Mouse (Mus musculus): ENCODE results near the gene Bcar3. TPM values are rescaled to one million over a fixed set of nuclear protein-coding genes. Genes with fewer than 3 reads are reported as not detected.

The Bcar3 gene
- polyA plus RNA-seq, 1 experiment from 2014 or later: 16.2 TPM

DNA sequence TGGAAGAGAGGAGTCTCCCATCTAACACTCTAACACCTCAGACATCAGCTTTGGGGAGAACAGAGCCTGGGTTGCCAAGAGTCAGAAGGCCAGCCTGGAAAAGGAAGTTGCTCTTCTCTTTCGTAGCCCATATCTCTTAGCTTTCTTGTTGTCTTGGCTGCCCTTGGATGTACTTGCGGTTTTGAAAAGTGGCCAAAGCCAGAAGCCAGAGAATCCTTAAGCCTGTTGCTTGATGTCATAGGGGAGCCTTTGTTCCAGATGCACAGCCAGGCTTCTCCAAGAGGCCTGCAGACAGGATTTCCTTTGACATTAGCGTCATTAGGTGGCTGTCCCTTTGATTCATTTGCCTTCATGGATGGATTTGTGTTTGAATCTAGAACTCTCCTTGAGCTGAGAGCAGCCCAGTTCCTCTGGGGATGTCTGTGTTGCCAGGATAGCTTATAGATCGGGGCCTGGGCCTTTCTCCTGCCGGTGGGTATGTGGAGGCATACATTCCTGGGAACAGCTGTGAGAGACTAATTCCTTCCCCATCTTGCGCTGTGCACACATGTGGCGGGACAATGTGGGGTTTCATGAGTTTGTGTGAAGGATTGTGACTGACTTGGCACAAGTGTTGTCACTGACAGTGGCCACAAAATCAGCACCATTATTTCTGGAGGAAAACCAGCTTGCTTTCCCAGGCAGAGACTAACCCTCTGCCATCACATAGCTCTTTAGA is 137.0 kb downstream of the Bcar3 start:
- H3K9ac ChIP-seq: no peak overlapping the region
- H3K4me1 ChIP-seq: peaks cover 33% of the 10 kb centered on the region
- peak; percentile 36; the same call in 1 of the 2 replicates for ATAC-seq (ENCODE audit: borderline replicate concordance, extremely low read depth, low FRiP score, low TSS enrichment)
- no peaks in the 10 kb centered on the region for H3K9me3 ChIP-seq
- H3K27me3 ChIP-seq: no peaks in the 10 kb centered on the region
- H3K4me2 ChIP-seq: no peak overlapping the region
- H3K27ac ChIP-seq: peak overlapping the region; percentile 50
- H3K36me3 ChIP-seq: no peaks in the 10 kb centered on the region; the same call in 1 of the 2 replicates
- WGBS: 55% methylated on average over 7 of the region's 7 CpGs
- H3K4me3 ChIP-seq: no peak overlapping the region

DNA sequence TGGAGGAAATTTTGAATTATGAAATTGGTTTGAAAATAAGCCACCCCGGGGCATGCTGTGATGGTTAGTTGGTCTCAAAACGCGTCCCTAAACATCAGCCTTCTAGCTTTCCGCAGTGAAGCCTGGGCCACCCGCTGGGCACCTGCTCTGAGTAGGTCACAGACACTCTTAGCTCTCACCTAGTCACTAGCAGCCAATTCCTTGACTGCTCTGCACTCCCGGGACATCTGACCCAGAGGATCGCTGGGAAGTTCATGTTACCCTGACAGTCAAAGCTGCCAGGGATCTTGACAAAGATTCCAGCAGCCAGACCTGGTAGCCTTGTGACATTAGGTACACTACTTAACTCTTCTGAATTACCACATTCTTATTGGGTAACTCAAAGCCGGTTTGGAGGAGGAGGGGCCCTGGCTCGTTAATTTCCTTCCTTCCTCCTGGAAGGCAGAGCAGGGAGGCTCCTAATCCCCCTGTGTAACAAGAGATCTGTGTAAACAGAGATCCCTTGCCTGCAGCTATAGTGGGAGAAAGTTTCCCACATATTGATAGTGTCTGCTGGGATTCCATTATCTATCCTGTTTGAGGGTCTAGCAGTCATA is 139.0 kb downstream of the Bcar3 start:
- 29% methylated on average over 9 of the region's 9 CpGs for WGBS
- H3K27me3 ChIP-seq: no peaks in the 10 kb centered on the region
- no peak overlapping the region for H3K4me3 ChIP-seq
- no peak overlapping the region for H3K4me2 ChIP-seq
- no peak overlapping the region for H3K27ac ChIP-seq
- no peak for ATAC-seq (ENCODE audit: borderline replicate concordance, extremely low read depth, low FRiP score, low TSS enrichment)
- no peaks in the 10 kb centered on the region for H3K9me3 ChIP-seq
- no peak overlapping the region for H3K9ac ChIP-seq
- peaks cover 33% of the 10 kb centered on the region for H3K4me1 ChIP-seq
- H3K36me3 ChIP-seq: no peaks in the 10 kb centered on the region

DNA sequence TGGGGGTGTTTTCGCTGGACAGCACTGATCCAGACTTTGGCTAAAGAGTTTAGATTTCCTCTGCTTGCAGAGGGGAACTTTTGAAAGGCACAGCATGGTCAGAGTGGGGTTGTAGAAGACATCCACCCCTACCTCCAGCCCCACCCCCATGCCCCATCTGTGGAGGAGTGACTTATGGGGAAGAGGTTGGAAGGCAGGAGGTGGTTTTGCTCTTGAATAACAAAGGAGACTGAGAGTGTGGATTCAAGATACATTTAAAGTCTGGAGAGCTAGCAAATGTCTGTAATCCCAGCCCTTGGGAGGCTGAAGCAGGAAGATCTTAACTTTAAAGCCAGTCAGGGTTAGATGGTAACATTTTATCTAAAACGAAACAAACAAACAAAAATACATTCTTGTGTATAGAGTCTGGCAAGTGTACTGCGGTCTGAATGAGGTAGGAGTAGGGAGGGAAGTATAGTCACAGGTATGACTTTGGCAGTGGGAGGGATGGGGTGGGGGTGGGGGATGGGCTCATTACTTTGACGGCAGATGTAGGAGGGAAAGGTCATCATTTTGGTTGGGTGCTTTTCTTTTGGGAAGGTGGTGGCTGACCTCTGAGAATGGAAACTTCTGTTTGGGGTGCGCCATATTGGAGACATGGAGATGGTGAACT is 140.2 kb downstream of the Bcar3 start:
- H3K4me2 ChIP-seq: no peak overlapping the region
- H3K27me3 ChIP-seq: no peaks in the 10 kb centered on the region
- H3K27ac ChIP-seq: no peak overlapping the region
- 90% methylated on average over 5 of the region's 5 CpGs for WGBS
- H3K9ac ChIP-seq: no peak overlapping the region
- no peak overlapping the region for H3K4me3 ChIP-seq
- H3K4me1 ChIP-seq: peaks cover 33% of the 10 kb centered on the region
- no peaks in the 10 kb centered on the region for H3K9me3 ChIP-seq
- H3K36me3 ChIP-seq: no peaks in the 10 kb centered on the region
- ATAC-seq (ENCODE audit: borderline replicate concordance, extremely low read depth, low FRiP score, low TSS enrichment): no peak

DNA sequence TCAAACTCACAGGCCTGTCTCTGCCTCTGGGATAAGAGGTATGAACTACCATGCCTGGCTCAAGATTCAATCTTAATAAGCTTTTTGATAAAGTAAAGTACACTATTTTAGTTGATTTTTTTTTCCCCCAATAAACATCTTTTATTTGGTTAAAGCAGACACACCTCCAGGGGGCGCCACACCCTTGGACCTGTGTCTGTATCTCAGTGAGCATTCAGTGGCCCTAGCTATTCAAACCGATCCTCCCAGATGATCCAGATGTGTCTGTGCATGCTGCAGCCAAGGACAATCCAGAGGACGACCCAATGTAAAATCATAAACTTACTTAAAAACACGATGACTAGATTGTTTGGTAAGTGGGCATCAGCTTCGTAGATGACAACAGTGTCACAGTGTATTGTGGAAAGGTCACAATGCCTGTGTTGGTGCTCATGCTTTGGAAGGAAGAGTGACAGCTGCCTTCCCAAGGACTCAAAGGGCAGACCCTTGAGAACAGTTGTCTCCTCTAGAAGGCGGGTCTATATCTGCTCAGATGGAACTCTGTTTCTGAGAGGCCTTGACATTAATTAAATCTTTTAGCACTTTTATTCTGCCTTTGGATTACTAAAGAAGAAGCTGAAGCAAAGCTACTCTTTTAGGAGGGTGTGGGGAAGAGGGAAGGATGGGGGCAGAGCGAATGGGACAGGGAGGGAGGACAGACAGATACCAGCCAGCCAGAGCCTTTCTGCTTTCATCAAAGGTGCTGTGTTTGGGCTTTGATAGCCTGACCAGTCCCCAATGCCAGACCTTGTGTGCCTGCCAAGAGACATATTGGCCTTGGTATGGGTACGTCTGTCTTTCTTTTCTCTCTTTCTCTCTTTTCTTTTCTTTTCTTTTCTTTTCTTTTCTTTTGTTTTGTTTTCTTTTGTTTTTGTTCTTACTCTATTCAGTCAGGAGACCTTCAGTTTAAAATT is 141.3 kb downstream of the Bcar3 start:
- no peak overlapping the region for H3K4me3 ChIP-seq
- H3K27ac ChIP-seq: no peak overlapping the region
- H3K9me3 ChIP-seq: no peaks in the 10 kb centered on the region
- no peaks in the 10 kb centered on the region for H3K27me3 ChIP-seq
- no peak overlapping the region for H3K9ac ChIP-seq
- ATAC-seq (ENCODE audit: borderline replicate concordance, extremely low read depth, low FRiP score, low TSS enrichment): no peak
- peaks cover 33% of the 10 kb centered on the region for H3K4me1 ChIP-seq
- 87% methylated on average over 8 of the region's 8 CpGs for WGBS
- H3K36me3 ChIP-seq: no peaks in the 10 kb centered on the region
- H3K4me2 ChIP-seq: no peak overlapping the region

GRCm38 (mm10) chr3:122438143-122438825 is 144.3 kb downstream of the Bcar3 start:
- H3K36me3 ChIP-seq: no peaks in the 10 kb centered on the region
- H3K9me3 ChIP-seq: no peaks in the 10 kb centered on the region
- no peak overlapping the region for H3K9ac ChIP-seq
- no peak overlapping the region for H3K27ac ChIP-seq
- no peak for ATAC-seq (ENCODE audit: borderline replicate concordance, extremely low read depth, low FRiP score, low TSS enrichment)
- H3K4me3 ChIP-seq: no peak overlapping the region
- H3K4me1 ChIP-seq: peaks cover 9% of the 10 kb centered on the region
- H3K27me3 ChIP-seq: no peaks in the 10 kb centered on the region
- WGBS: 60% methylated on average over 7 of the region's 7 CpGs
- no peak overlapping the region for H3K4me2 ChIP-seq

DNA sequence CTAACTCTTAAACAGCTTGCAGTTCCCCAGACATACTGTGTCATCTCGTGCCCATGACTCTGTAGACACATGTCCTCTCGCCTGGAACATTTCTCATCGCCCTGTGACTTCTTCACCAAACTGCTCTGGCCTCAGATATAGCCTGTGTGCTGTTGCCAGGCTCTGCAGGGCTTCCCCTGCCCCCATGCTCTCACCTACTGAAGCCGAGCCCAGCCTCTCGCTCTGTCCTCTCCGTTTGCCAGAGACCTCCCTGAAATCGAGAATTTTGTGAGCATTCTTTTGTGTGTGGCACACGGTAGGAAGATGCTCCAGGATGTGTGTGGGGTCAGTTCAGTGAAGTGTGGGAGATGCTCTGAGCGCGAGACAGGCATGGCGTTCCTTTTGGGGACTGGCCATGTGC is 151.8 kb downstream of the Bcar3 start:
- no peak overlapping the region for H3K9ac ChIP-seq
- no peak for ATAC-seq (ENCODE audit: borderline replicate concordance, extremely low read depth, low FRiP score, low TSS enrichment)
- no peaks in the 10 kb centered on the region for H3K36me3 ChIP-seq
- no peaks in the 10 kb centered on the region for H3K27me3 ChIP-seq
- H3K9me3 ChIP-seq: no peaks in the 10 kb centered on the region
- H3K27ac ChIP-seq: no peak overlapping the region
- no peak overlapping the region for H3K4me3 ChIP-seq
- WGBS: 79% methylated on average over 11 of the region's 11 CpGs
- no peak overlapping the region for H3K4me2 ChIP-seq
- 0 out of 2 replicates have a peak, but pooled peaks cover 6% of the 10 kb centered on the region for H3K4me1 ChIP-seq

- H3K4me1 ChIP-seq: 0 out of 2 replicates have a peak, but pooled peaks cover 6% of the 10 kb centered on the region
- no peaks in the 10 kb centered on the region for H3K36me3 ChIP-seq
- H3K27ac ChIP-seq: no peak overlapping the region
- no peak overlapping the region for H3K9ac ChIP-seq
- 64% methylated on average over 8 of the region's 8 CpGs for WGBS
- no peak for ATAC-seq (ENCODE audit: borderline replicate concordance, extremely low read depth, low FRiP score, low TSS enrichment)
- H3K27me3 ChIP-seq: no peaks in the 10 kb centered on the region
- no peak overlapping the region for H3K4me3 ChIP-seq
- no peaks in the 10 kb centered on the region for H3K9me3 ChIP-seq
- H3K4me2 ChIP-seq: no peak overlapping the region
Measured at GRCm38 (mm10) chr3:122446678-122447077, 152.7 kb downstream of the Bcar3 start.

DNA sequence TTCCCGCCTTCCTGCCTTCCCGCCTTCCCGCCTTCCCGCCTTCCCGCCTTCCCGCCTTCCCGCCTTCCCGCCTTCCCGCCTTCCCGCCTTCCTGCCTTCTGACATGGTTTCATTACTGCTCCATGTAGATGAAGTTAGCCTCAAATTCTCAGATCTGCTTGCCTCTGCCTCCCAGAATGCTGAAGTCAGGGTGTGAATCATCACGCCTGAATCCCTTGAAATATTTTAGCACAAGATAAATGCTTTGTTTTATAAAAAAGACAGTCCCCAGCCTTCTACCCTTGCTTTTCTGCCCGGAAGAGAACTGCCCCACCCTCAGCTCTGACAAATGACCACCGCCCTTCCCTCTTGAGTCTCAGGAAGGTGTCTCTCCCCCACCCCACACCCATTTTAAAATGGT is 154.3 kb downstream of the Bcar3 start:
- ATAC-seq (ENCODE audit: borderline replicate concordance, extremely low read depth, low FRiP score, low TSS enrichment): no peak
- 95% methylated on average over 13 of the region's 13 CpGs for WGBS

GRCm38 (mm10) chr3:122450041-122450440 is 156.1 kb downstream of the Bcar3 start:
- H3K4me2 ChIP-seq: no peak overlapping the region
- 76% methylated on average over 7 of the region's 7 CpGs for WGBS
- no peak overlapping the region for H3K4me3 ChIP-seq
- H3K27me3 ChIP-seq: no peaks in the 10 kb centered on the region
- no peak overlapping the region for H3K27ac ChIP-seq
- no peak overlapping the region for H3K9ac ChIP-seq
- H3K36me3 ChIP-seq: no peaks in the 10 kb centered on the region
- H3K4me1 ChIP-seq: no peaks in the 10 kb centered on the region
- H3K9me3 ChIP-seq: no peaks in the 10 kb centered on the region
- ATAC-seq (ENCODE audit: borderline replicate concordance, extremely low read depth, low FRiP score, low TSS enrichment): no peak

More for the DNA sequence above, 154.3 kb downstream of the Bcar3 start:
- Histone ChIP-seq H3K9ac (no peak overlapping the region), H3K4me2 (no peak overlapping the region), H3K27me3 (no peaks in the 10 kb centered on the region), H3K9me3 (no peaks in the 10 kb centered on the region), H3K4me3 (no peak overlapping the region), H3K27ac (no peak overlapping the region), H3K4me1 (no peaks in the 10 kb centered on the region), H3K36me3 (no peaks in the 10 kb centered on the region)

DNA sequence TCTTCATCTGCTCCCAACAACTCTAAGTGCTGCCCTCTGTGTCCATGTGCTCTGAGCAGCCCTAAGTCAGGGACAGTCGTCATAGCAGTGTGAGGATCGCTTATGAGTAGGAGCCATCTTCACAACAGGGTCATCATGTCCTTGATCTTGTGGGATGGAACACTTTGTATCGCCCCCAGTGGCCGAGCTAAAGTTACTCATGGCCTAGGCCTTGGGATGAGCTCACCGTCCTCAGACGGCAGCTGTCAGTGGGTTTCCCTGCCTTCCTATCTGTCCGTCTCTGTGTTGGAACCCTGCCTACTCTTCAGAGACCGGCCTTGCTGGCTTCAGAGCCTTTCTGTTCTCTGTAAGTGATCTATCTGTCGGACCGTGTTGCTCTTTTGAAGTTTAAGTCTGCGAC is 159.9 kb downstream of the Bcar3 start:
- no peaks in the 10 kb centered on the region for H3K36me3 ChIP-seq
- H3K4me3 ChIP-seq: no peak overlapping the region
- no peak overlapping the region for H3K4me2 ChIP-seq
- H3K9ac ChIP-seq: no peak overlapping the region
- no peaks in the 10 kb centered on the region for H3K27me3 ChIP-seq
- H3K4me1 ChIP-seq: peaks cover 11% of the 10 kb centered on the region
- no peak for ATAC-seq (ENCODE audit: borderline replicate concordance, extremely low read depth, low FRiP score, low TSS enrichment)
- WGBS: 80% methylated on average over 11 of the region's 11 CpGs
- no peaks in the 10 kb centered on the region for H3K9me3 ChIP-seq
- H3K27ac ChIP-seq: no peak overlapping the region

- no peak overlapping the region for H3K4me2 ChIP-seq
- ATAC-seq (ENCODE audit: borderline replicate concordance, extremely low read depth, low FRiP score, low TSS enrichment): no peak
- peaks cover 23% of the 10 kb centered on the region for H3K4me1 ChIP-seq
- 73% methylated on average over 4 of the region's 4 CpGs for WGBS
- H3K4me3 ChIP-seq: no peak overlapping the region
- no peaks in the 10 kb centered on the region for H3K36me3 ChIP-seq
- H3K9ac ChIP-seq: no peak overlapping the region
- no peaks in the 10 kb centered on the region for H3K9me3 ChIP-seq
- H3K27ac ChIP-seq: no peak overlapping the region
- H3K27me3 ChIP-seq: no peaks in the 10 kb centered on the region
Measured at GRCm38 (mm10) chr3:122456156-122456555, 162.2 kb downstream of the Bcar3 start.

Measured in lung, embryonic 15.5 days (tissue).